Mouse (Mus musculus) kidney, postnatal 0 days (tissue): ENCODE data around the gene Clasp1. TPM values are rescaled to one million over a fixed set of nuclear protein-coding genes. Genes with fewer than 3 reads are reported as not detected.

ENCODE experiments used
- ATAC-seq: fragments of 200-750 bp; cut with Nextera tagmentation; replicated peaks from 2 replicates; pipeline ENCODE4 v1.8.0; 2017; ENCODE audit warnings: low read depth, moderate number of reproducible peaks, moderate TSS enrichment, moderate library complexity; ENCODE audit not compliant: low FRiP score
- DNase-seq: peaks from one replicate; pipeline ENCODE4 v3.0.0-alpha.2; 2016; ENCODE audit warnings: low spot score
- H3K27ac ChIP-seq: fragments of 300-500 bp; sonication (generic); 2 replicates; pipeline ENCODE4 v1.5.1; 2014; ENCODE audit warnings: mild to moderate bottlenecking
- H3K27me3 ChIP-seq: fragments of 300-500 bp; sonication (generic); 2 replicates; pipeline ENCODE4 v1.6.1; 2014; ENCODE audit warnings: low read length, mixed read lengths; ENCODE audit not compliant: insufficient read depth
- H3K36me3 ChIP-seq: fragments of 300-500 bp; sonication (generic); 2 replicates; pipeline ENCODE4 v1.6.1; 2014; ENCODE audit warnings: low read length, mixed read lengths; ENCODE audit not compliant: insufficient read depth
- H3K4me1 ChIP-seq: fragments of 300-500 bp; sonication (generic); replicated peaks from 2 replicates; pipeline ENCODE4 v1.6.1; 2014; ENCODE audit warnings: antibody characterized with exemption, low read length, mixed read lengths; ENCODE audit not compliant: insufficient read depth
- H3K4me2 ChIP-seq: fragments of 300-500 bp; sonication (generic); 2 replicates; pipeline ENCODE4 v1.6.1; 2014; ENCODE audit warnings: mild to moderate bottlenecking, low read length, moderate library complexity, mixed read lengths
- H3K4me3 ChIP-seq: fragments of 300-500 bp; sonication (generic); replicated peaks from 2 replicates; pipeline ENCODE4 v1.5.1; 2014; ENCODE audit warnings: low read depth, low read length
- H3K9ac ChIP-seq: fragments of 300-500 bp; sonication (generic); 2 replicates; pipeline ENCODE4 v1.6.1; 2014; ENCODE audit warnings: low read depth, low read length
- H3K9me3 ChIP-seq: fragments of 300-500 bp; sonication (generic); replicated peaks from 2 replicates; pipeline ENCODE4 v1.6.1; 2016; ENCODE audit warnings: low read length, inconsistent platforms, mixed read lengths
- CTCF ChIP-seq: IDR thresholded peaks from 2 replicates; pipeline ENCODE4 v1.5.1; 2016; ENCODE audit warnings: antibody characterized with exemption, low read depth, mild to moderate bottlenecking, moderate library complexity
- WGBS: fragments of 180-500 bp; shearing (Covaris S2); extraction: QIAGEN DNeasy Blood & Tissue Kit; methylation state at CpG from one replicate; pipeline ENCODE4 v1.1.7; 2014; 5-methylcytosine and 5-hydroxymethylcytosine counted together
- polyA plus RNA-seq: library from polyadenylated mRNA; unstranded; fragments of >200 nt; fragmentation: Nextera tagmentation; extraction: Ambion mirVana; gene quantifications from 2 replicates; pipeline ENCODE4 v1.2.1, GENCODE M21; 2015

Gene Clasp1
- polyA plus RNA-seq, 1 experiment from 2014 or later = 16.5 TPM

DNA sequence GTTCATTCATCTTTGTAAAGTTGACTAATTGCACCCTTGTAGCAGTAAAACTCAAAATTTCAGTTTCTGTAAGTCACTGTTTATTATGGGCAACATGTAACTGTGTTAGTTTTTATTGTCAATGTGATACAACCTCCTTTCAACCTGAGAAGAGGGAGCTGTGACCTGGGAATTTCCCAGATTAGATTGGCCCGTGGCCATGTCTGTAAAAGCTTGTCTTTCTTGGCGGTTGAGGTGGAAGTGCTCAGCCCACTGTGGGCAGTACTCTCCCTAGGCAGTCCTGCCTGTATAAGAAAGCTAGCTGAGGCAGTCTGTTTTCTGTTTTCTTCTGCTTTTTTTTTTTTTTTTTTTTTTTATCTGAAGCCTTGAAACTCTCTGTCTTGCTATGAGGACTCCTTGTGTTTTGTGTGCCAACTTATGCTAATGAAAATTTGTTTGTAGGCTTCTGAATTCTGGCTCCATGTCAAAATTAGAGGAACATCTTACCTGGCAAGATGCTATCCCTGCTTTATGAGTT lies 2.1 kb downstream of the Clasp1 start:
- ATAC-seq (no peak), DNase-seq (no peak)
- Histone ChIP-seq H3K27me3 (no peaks in the 10 kb centered on the region), H3K9me3 (no peaks in the 10 kb centered on the region), H3K27ac (no peak overlapping the region), H3K4me3 (no peak overlapping the region), H3K36me3 (no peaks in the 10 kb centered on the region), H3K4me2 (peak overlapping the region; percentile 68), H3K9ac (peak overlapping the region; percentile 89; the same call in 1 of the 2 replicates), H3K4me1 (peaks cover 7% of the 10 kb centered on the region)
- TF ChIP-seq CTCF = no peak
- WGBS = 47% methylated on average over 2 of the region's 2 CpGs

DNA sequence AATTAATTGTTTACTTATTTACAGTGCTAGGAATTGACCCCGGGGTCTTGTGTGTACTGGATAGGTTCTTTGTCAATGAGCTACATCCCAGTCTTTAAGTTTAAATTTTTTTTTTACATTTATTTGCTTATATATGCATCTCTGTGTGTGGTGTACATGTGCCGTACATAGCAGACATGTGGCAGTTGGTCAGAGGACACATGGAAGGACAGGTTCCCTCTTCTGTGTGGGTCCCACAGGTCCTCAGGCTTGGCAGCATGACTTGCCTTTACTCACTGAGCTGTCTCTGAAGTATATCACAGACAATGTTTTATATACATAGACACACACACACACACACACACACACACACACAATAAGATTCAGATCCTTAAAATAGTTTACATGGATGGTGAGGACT lies 3.4 kb downstream of the Clasp1 start:
- DNase-seq (no peak), ATAC-seq (no peak)
- no peaks in the 10 kb centered on the region for H3K27me3 ChIP-seq
- H3K9ac ChIP-seq = no peak overlapping the region
- H3K9me3 ChIP-seq = no peaks in the 10 kb centered on the region
- TF ChIP-seq CTCF = no peak
- no peak overlapping the region for H3K4me3 ChIP-seq
- WGBS = 97% methylated on average over 2 of the region's 2 CpGs
- H3K4me1 ChIP-seq = peaks cover 7% of the 10 kb centered on the region
- H3K4me2 ChIP-seq = no peak overlapping the region
- no peak overlapping the region for H3K27ac ChIP-seq
- no peaks in the 10 kb centered on the region for H3K36me3 ChIP-seq

DNA sequence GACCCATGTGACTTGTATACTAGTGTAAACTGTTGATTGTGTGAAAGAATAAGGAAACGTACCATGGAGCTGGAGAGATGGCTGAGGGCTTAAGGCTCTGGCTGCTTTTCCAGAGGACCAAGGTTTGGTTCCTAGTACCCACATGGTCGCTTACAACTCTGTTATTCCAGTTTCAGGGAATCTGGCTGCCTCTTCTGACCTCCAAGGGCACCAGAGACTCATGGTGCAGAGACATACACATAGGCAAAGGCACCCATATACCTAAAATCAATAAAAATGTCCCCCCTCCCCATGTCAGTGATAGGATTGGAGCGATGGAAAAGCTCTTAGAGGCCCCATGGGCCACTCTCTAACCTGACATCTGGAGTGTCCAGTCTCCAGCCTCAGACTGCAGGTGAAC lies 5.1 kb downstream of the Clasp1 start:
- WGBS = 88% methylated on average over 3 of the region's 3 CpGs
- Histone ChIP-seq H3K9ac (no peak overlapping the region), H3K4me1 (peaks cover 7% of the 10 kb centered on the region), H3K4me2 (no peak overlapping the region), H3K36me3 (0 out of 2 replicates have a peak, but pooled peaks cover 2% of the 10 kb centered on the region), H3K27me3 (no peaks in the 10 kb centered on the region), H3K27ac (no peak overlapping the region), H3K4me3 (no peak overlapping the region), H3K9me3 (no peaks in the 10 kb centered on the region)
- ATAC-seq = no peak
- no peak for TF ChIP-seq CTCF
- DNase-seq = no peak

DNA sequence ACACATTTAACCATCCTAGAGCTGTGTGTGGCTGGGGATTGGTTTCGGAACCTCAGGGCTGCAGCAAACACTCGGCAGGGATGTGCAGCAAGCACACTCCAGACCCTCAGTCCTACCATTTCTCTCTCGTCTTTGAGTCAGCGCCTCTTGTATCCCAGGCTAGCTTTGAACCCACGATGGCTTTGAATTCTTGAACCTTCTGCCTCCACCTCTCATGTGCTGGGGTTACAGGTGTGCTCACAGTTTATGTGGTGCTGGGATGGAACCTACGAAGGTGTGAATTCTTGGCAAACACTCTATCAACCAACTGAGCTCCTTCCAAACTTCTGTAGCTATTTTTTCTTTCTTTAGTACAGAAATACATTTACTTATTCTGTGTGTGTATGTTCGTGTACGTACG lies 9.0 kb downstream of the Clasp1 start:
- DNase-seq (no peak), ATAC-seq (no peak)
- Histone ChIP-seq H3K4me1 (no peaks in the 10 kb centered on the region), H3K4me3 (no peak overlapping the region), H3K27me3 (no peaks in the 10 kb centered on the region), H3K4me2 (no peak overlapping the region), H3K36me3 (0 out of 2 replicates have a peak, but pooled peaks cover 2% of the 10 kb centered on the region), H3K9me3 (no peaks in the 10 kb centered on the region), H3K9ac (no peak overlapping the region), H3K27ac (no peak overlapping the region)
- WGBS = 95% methylated on average over 9 of the region's 9 CpGs
- TF ChIP-seq CTCF = no peak

DNA sequence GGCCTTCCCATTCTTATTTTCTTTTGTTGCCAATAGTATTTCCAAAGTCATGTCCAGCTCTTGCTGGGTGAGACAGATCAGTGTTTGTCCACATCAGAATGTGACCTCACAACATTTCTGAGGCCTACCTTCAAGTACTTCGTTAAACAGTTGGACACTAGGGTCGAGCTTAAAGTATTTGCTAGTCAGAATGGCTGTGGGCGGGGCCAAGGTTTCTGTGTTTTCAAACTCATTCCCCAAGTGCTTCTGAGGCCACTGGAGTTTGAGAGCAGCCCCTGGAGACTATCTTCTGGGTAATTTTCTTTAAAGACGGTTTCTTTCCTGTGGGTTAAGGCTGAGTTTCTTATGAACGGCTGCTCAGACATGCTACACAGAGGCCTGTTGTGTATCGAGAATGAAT lies 9.7 kb downstream of the Clasp1 start:
- DNase-seq (no peak), ATAC-seq (no peak)
- no peak overlapping the region for H3K27ac ChIP-seq
- WGBS = 71% methylated on average over 6 of the region's 6 CpGs
- no peaks in the 10 kb centered on the region for H3K27me3 ChIP-seq
- no peak overlapping the region for H3K9ac ChIP-seq
- TF ChIP-seq CTCF = no peak
- H3K9me3 ChIP-seq = no peaks in the 10 kb centered on the region
- no peak overlapping the region for H3K4me3 ChIP-seq
- H3K4me2 ChIP-seq = no peak overlapping the region
- 0 out of 2 replicates have a peak, but pooled peaks cover 2% of the 10 kb centered on the region for H3K36me3 ChIP-seq
- no peaks in the 10 kb centered on the region for H3K4me1 ChIP-seq

DNA sequence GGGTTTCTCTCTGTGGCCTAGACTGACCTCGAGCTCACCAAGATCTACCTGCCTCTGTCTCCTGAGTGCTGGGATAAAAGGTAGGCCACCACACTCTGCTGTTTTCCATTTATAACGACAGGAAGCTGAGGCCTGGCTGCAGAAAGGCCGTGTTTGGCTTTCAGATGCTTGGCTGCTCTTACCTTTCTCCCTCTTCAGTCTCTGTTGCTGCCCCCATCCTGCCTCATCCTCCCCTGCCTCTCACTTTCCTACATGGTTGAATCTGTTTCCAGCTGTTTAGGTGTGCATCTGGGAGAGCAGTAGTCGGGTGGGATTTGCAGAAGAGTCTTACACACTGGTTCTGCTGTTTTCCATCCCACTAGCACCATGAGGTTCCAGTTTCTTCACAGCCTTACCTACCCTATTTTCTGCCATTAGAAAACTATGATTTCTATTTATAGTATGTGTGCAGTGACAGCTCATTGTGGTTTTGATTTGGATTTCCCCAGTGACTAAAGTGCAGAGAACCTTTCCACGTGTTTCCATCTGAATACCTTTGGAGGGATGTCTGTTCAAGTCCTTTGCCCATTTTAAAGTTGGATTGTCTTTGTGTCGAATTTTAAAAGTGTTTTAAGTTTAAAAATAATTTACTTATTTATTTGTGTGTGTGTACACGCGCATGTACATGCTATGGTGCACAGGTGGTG lies 10.9 kb downstream of the Clasp1 start:
- Histone ChIP-seq H3K36me3 (0 out of 2 replicates have a peak, but pooled peaks cover 2% of the 10 kb centered on the region), H3K9ac (no peak overlapping the region), H3K4me3 (no peak overlapping the region), H3K4me1 (no peaks in the 10 kb centered on the region), H3K27me3 (no peaks in the 10 kb centered on the region), H3K4me2 (no peak overlapping the region), H3K9me3 (no peaks in the 10 kb centered on the region), H3K27ac (no peak overlapping the region)
- no peak for ATAC-seq
- 73% methylated on average over 8 of the region's 8 CpGs for WGBS
- DNase-seq = no peak
- TF ChIP-seq CTCF = no peak
